Mouse (Mus musculus) embryo, embryonic 10.5 days (tissue): ENCODE measurements at regions not wholly inside any gene's neighbourhood (a gene's known extent, or its start where the extent isn't known, plus 50 kb on each side); places are given as distances from the start of the nearest gene placed in this dataset.

Experiments
- DNase-seq: peaks from one replicate; pipeline ENCODE4 v3.0.0-alpha.2; 2015; ENCODE audit warnings: low spot score

- no peak for DNase-seq
Measured at GRCm38 (mm10) chr8:86275699-86276098, 304.8 kb downstream of the Abcc12 start.

GRCm38 (mm10) chr8:86273811-86274210 is 306.7 kb downstream of the Abcc12 start:
- DNase-seq = peak; percentile 62

- no peak for DNase-seq
Measured at GRCm38 (mm10) chr8:86272626-86273025, 307.9 kb downstream of the Abcc12 start.

- no peak for DNase-seq
Measured at GRCm38 (mm10) chr8:86271477-86271876, 309.0 kb downstream of the Abcc12 start.

GRCm38 (mm10) chr8:86258011-86258410 is 322.5 kb downstream of the Abcc12 start:
- DNase-seq = no peak

GRCm38 (mm10) chr8:86255431-86255830 is 325.1 kb downstream of the Abcc12 start:
- DNase-seq = no peak

GRCm38 (mm10) chr8:86254680-86255079 is 325.8 kb downstream of the Abcc12 start:
- DNase-seq = no peak

GRCm38 (mm10) chr8:86252696-86253355 is 327.7 kb downstream of the Abcc12 start:
- no peak for DNase-seq

- DNase-seq = no peak
Measured at GRCm38 (mm10) chr8:86234696-86235095, 345.8 kb downstream of the Abcc12 start.

- DNase-seq = peak; percentile 23
Measured at GRCm38 (mm10) chr8:86231994-86232393, 348.5 kb downstream of the Abcc12 start.

GRCm38 (mm10) chr8:86224851-86225250 is 355.6 kb downstream of the Abcc12 start:
- DNase-seq = no peak

- DNase-seq = no peak
Measured at GRCm38 (mm10) chr8:86222715-86223114, 357.8 kb downstream of the Abcc12 start.

GRCm38 (mm10) chr8:86222228-86222627 is 358.3 kb downstream of the Abcc12 start:
- DNase-seq = no peak

GRCm38 (mm10) chr8:86214399-86214798 is 366.1 kb downstream of the Abcc12 start:
- DNase-seq = no peak

- DNase-seq = no peak
Measured at GRCm38 (mm10) chr8:86212461-86212860, 368.0 kb downstream of the Abcc12 start.

GRCm38 (mm10) chr8:86208812-86209262 is 368.1 kb downstream of the Phkb start:
- no peak for DNase-seq

- DNase-seq = no peak
Measured at GRCm38 (mm10) chr8:86204421-86205229, 363.9 kb downstream of the Phkb start.

- DNase-seq = no peak
Measured at GRCm38 (mm10) chr8:86203107-86203506, 362.3 kb downstream of the Phkb start.

GRCm38 (mm10) chr8:86201830-86202229 is 361.1 kb downstream of the Phkb start:
- DNase-seq = no peak

GRCm38 (mm10) chr8:86192262-86192661 is 351.5 kb downstream of the Phkb start:
- DNase-seq = no peak

GRCm38 (mm10) chr8:86184671-86185070 is 343.9 kb downstream of the Phkb start:
- DNase-seq = no peak

GRCm38 (mm10) chr8:86180793-86181192 is 340.0 kb downstream of the Phkb start:
- no peak for DNase-seq

GRCm38 (mm10) chr8:86170091-86170490 is 329.3 kb downstream of the Phkb start:
- DNase-seq = no peak
